Mouse (Mus musculus): ENCODE measurements around the gene Rnf145.

The Rnf145 gene

GRCm38 (mm10) chr11:44518281-44519095 is at the start of gene Rnf145:
TSS of gene Rnf145 (plus strand) at chr11:44518964.
- peak; percentile 83 for DNase-seq

- no peak for DNase-seq
Measured at GRCm38 (mm10) chr11:44469646-44470431, 48.9 kb upstream of the Rnf145 start.

- peak; percentile 96 for DNase-seq
Measured at GRCm38 (mm10) chr11:44470432-44471336, 48.1 kb upstream of the Rnf145 start, which contains the start of gene Ublcp1. TSS of gene Ublcp1 (minus strand) at chr11:44470498.

GRCm38 (mm10) chr11:44471337-44471995 is 47.3 kb upstream of the Rnf145 start:
- DNase-seq: peak; percentile 34

GRCm38 (mm10) chr11:44475467-44475866 is 43.3 kb upstream of the Rnf145 start:
- DNase-seq: no peak

GRCm38 (mm10) chr11:44476445-44476844 is 42.3 kb upstream of the Rnf145 start:
- DNase-seq: no peak

GRCm38 (mm10) chr11:44478382-44478781 is 40.4 kb upstream of the Rnf145 start:
- DNase-seq: no peak

GRCm38 (mm10) chr11:44480246-44480645 is 38.5 kb upstream of the Rnf145 start:
- no peak for DNase-seq

GRCm38 (mm10) chr11:44485089-44485736 is 33.6 kb upstream of the Rnf145 start:
- DNase-seq: no peak

GRCm38 (mm10) chr11:44489117-44489516 is 29.6 kb upstream of the Rnf145 start:
- DNase-seq: no peak

GRCm38 (mm10) chr11:44494643-44495323 is 24.0 kb upstream of the Rnf145 start:
- DNase-seq: no peak

GRCm38 (mm10) chr11:44496217-44496616 is 22.5 kb upstream of the Rnf145 start:
- peak; percentile 26 for DNase-seq

- no peak for DNase-seq
Measured at GRCm38 (mm10) chr11:44498412-44499272, 20.1 kb upstream of the Rnf145 start.

GRCm38 (mm10) chr11:44500966-44501365 is 17.8 kb upstream of the Rnf145 start:
- DNase-seq: no peak

GRCm38 (mm10) chr11:44501477-44501876 is 17.3 kb upstream of the Rnf145 start:
- no peak for DNase-seq

GRCm38 (mm10) chr11:44502931-44503330 is 15.8 kb upstream of the Rnf145 start:
- no peak for DNase-seq

GRCm38 (mm10) chr11:44504146-44504545 is 14.6 kb upstream of the Rnf145 start:
- no peak for DNase-seq

- no peak for DNase-seq
Measured at GRCm38 (mm10) chr11:44504761-44505160, 14.0 kb upstream of the Rnf145 start.

- no peak for DNase-seq
Measured at GRCm38 (mm10) chr11:44508876-44509275, 9.9 kb upstream of the Rnf145 start.

GRCm38 (mm10) chr11:44509906-44510305 is 8.9 kb upstream of the Rnf145 start:
- DNase-seq: no peak
